Mouse (Mus musculus) frontal cortex, adult 2 months (tissue): Measurements from ENCODE around the gene 1190002N15Rik. TPM values are rescaled to one million over a fixed set of nuclear protein-coding genes. Genes with fewer than 3 reads are reported as not detected.

Source experiments
- polyA plus RNA-seq: library from polyadenylated mRNA; depleted of rRNA; stranded (reverse); fragments of >200 nt; gene quantifications from 2 replicates; pipeline ENCODE4 v1.2.3, GENCODE M21; 2012; rRNA removed

Gene 1190002N15Rik
- polyA plus RNA-seq, 1 experiment, result 37.6 TPM

Other genes with a start within 250 kb of the 1190002N15Rik start
- gene Slc9a9, start 131.8 kb upstream of the 1190002N15Rik start, polyA plus RNA-seq, result 18.4 and 20.8 TPM in 2 replicates